Mouse (Mus musculus) 3T3-L1 (cell line): ENCODE measurements around the gene Vps45.
A peak's percentile ranks its signal among the peaks of the same experiment; 100 is the strongest.

Experiments
- DNase-seq: peaks from one replicate; pipeline ENCODE4 v3.0.0-alpha.2; 2015; ENCODE audit warnings: low read depth, low spot score

The Vps45 gene

GRCm38 (mm10) chr3:96038851-96039250 lies 19.4 kb downstream of the Vps45 start:
- DNase-seq, result no peak

GRCm38 (mm10) chr3:96038156-96038555 lies 20.1 kb downstream of the Vps45 start:
- DNase-seq, result no peak

- DNase-seq, result no peak
These were observed 21.5 kb downstream of the Vps45 start for GRCm38 (mm10) chr3:96036796-96037195.

GRCm38 (mm10) chr3:96033046-96033445 lies 25.2 kb downstream of the Vps45 start:
- DNase-seq, result no peak

- no peak for DNase-seq
These were observed 25.6 kb downstream of the Vps45 start for GRCm38 (mm10) chr3:96032652-96033017.

GRCm38 (mm10) chr3:96031991-96032651 lies 26.1 kb downstream of the Vps45 start:
- DNase-seq, result no peak

GRCm38 (mm10) chr3:96029766-96030165 lies 28.5 kb downstream of the Vps45 start:
- DNase-seq, result no peak

- no peak for DNase-seq
These were observed 28.9 kb downstream of the Vps45 start for GRCm38 (mm10) chr3:96029336-96029735.

- peak; percentile 57 for DNase-seq
These were observed 30.4 kb downstream of the Vps45 start for GRCm38 (mm10) chr3:96027875-96028274.

- no peak for DNase-seq
These were observed 31.1 kb downstream of the Vps45 start for GRCm38 (mm10) chr3:96027145-96027544.

GRCm38 (mm10) chr3:96021421-96022128 lies 36.7 kb downstream of the Vps45 start:
- DNase-seq, result no peak

GRCm38 (mm10) chr3:96020735-96021134 lies 37.5 kb downstream of the Vps45 start:
- no peak for DNase-seq

- DNase-seq, result peak; percentile 76
These were observed 40.8 kb downstream of the Vps45 start for GRCm38 (mm10) chr3:96017461-96017860.

GRCm38 (mm10) chr3:96016257-96016889 lies 41.9 kb downstream of the Vps45 start:
- no peak for DNase-seq

- no peak for DNase-seq
These were observed 42.6 kb downstream of the Vps45 start for GRCm38 (mm10) chr3:96015681-96016080.

- DNase-seq, result no peak
These were observed 45.5 kb downstream of the Vps45 start for GRCm38 (mm10) chr3:96012805-96013204.

- DNase-seq, result no peak
These were observed 49.8 kb downstream of the Vps45 start for GRCm38 (mm10) chr3:96008463-96008862.

GRCm38 (mm10) chr3:96001560-96001959 lies 56.7 kb downstream of the Vps45 start:
- DNase-seq, result no peak

GRCm38 (mm10) chr3:96000921-96001501 lies 57.3 kb downstream of the Vps45 start:
- DNase-seq, result no peak

GRCm38 (mm10) chr3:96000080-96000632 lies 58.1 kb downstream of the Vps45 start:
- DNase-seq, result no peak

- no peak for DNase-seq
These were observed 58.8 kb downstream of the Vps45 start for GRCm38 (mm10) chr3:95999308-96000079.
